Mouse (Mus musculus): ENCODE measurements around the gene Ddx46. TPM values are rescaled to one million over a fixed set of nuclear protein-coding genes. Genes with fewer than 3 reads are reported as not detected.

Ddx46 gene
- total RNA-seq, 2 experiments from 2014 or later, result 46.0 to 50.8 TPM

- DNase-seq (ENCODE audit: low spot score in 2 of 2), result no peak
Measured at GRCm38 (mm10) chr13:55721516-55721915, 86.7 kb downstream of the Ddx46 start.

- DNase-seq (ENCODE audit: low spot score in 2 of 2), result no peak
Measured at GRCm38 (mm10) chr13:55721995-55722394, 87.2 kb downstream of the Ddx46 start.

- DNase-seq (ENCODE audit: low spot score in 2 of 2), result no peak
Measured at GRCm38 (mm10) chr13:55726598-55727119, 91.8 kb downstream of the Ddx46 start.

- peak; percentile 82 to 87 for DNase-seq (ENCODE audit: low spot score in 2 of 2)
Measured at GRCm38 (mm10) chr13:55727120-55727838, 92.5 kb downstream of the Ddx46 start, which contains the start of gene Pcbd2. TSS of gene Pcbd2 (plus strand) at chr13:55727368.

- peak; percentile 63 to 73 for DNase-seq (ENCODE audit: low spot score in 2 of 2)
Measured at GRCm38 (mm10) chr13:55727839-55728238, 93.0 kb downstream of the Ddx46 start.

GRCm38 (mm10) chr13:55730716-55731115, 95.9 kb downstream of the Ddx46 start:
- DNase-seq (ENCODE audit: low spot score in 2 of 2), result no peak

Other genes starting within 250 kb of the Ddx46 start
- not detected for gene Slc34a1, start 236.8 kb upstream of the Ddx46 start, total RNA-seq (2021)
- gene Pfn3, start 219.8 kb upstream of the Ddx46 start, total RNA-seq (2021), result not detected
- gene F12, start 208.2 kb upstream of the Ddx46 start, total RNA-seq (2021), result under 1 TPM; 0.32 to 0.69 TPM
- gene Grk6, start 190.0 kb upstream of the Ddx46 start, total RNA-seq (2021), result 10 to 100 TPM; 74.2 to 76.8 TPM
- 10 to 100 TPM; 89.9 to 92.7 TPM for gene Prr7, start 170.8 kb upstream of the Ddx46 start, total RNA-seq (2021)
- gene Dbn1, start 146.9 kb upstream of the Ddx46 start, total RNA-seq (2021), result 100 to 1,000 TPM; 335 to 353 TPM
- 10 to 100 TPM; 69.4 to 78.9 TPM for gene Pdlim7, start 121.4 kb upstream of the Ddx46 start, total RNA-seq (2021)
- gene Dok3, start 105.7 kb upstream of the Ddx46 start, total RNA-seq (2021), result 1 to 10 TPM; 6.7 to 7.9 TPM
- 10 to 100 TPM; 44.8 to 47.0 TPM for gene Ddx41, start 98.4 kb upstream of the Ddx46 start, total RNA-seq (2021)
- 10 to 100 TPM; 64.8 to 67.7 TPM for gene Fam193b, start 63.9 kb upstream of the Ddx46 start, total RNA-seq (2021)
- gene Tmed9, start 61.3 kb upstream of the Ddx46 start, total RNA-seq (2021), result 100 to 1,000 TPM; 132 to 133 TPM
- 10 to 100 TPM; 22.5 to 22.8 TPM for gene B4galt7, start 35.1 kb upstream of the Ddx46 start, total RNA-seq (2021)
- gene Caml, start 12.0 kb upstream of the Ddx46 start, total RNA-seq (2021), result 10 to 100 TPM; 48.7 TPM
- 10 to 100 TPM; 79.5 to 82.6 TPM for gene B230219D22Rik, start 58.1 kb downstream of the Ddx46 start, total RNA-seq (2021)
- 10 to 100 TPM; 63.3 to 67.4 TPM for gene Txndc15, start 79.6 kb downstream of the Ddx46 start, total RNA-seq (2021)
- gene Pcbd2, start 92.3 kb downstream of the Ddx46 start, total RNA-seq (2021), result 10 to 100 TPM; 27.2 to 33.4 TPM
- gene Catsper3, start 149.5 kb downstream of the Ddx46 start, total RNA-seq (2021), result under 1 TPM; 0.25 to 0.29 TPM
- gene Pitx1, start 201.2 kb downstream of the Ddx46 start, total RNA-seq (2021), result not detected

Data from layer of hippocampus, postnatal 14 days (tissue).